Mouse (Mus musculus): ENCODE measurements around the gene Pard3b.

DNA sequence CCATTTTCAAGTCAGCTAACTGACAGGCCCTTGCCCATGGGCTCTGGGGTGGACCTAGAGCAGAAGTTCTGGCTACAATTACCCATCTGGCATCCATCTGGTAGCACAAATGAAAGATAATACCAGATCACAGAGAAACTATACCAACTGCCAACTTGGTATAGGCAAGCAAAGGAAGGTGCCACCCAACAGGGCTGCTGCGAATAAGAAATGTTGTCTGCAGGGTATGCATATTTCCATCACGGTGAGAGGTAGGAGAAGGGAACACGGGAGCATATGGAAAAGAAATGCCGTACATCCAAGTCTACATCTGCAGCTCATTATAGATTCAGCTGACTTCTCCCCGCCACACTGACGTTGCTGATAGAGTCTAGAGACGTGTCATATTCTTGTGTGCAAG lies 924.4 kb downstream of the Pard3b start:
- TF ChIP-seq CTCF (conservative IDR thresholded peaks at IDR 0.05; ENCODE audit: insufficient read depth, insufficient read length, low read depth, low read length) (no peak), POLR2A (IDR thresholded peaks at IDR 0.05; ENCODE audit: low read depth, low read length) (no peak)

Data from kidney, adult 2 months (tissue).